Mouse (Mus musculus) testis, adult 2 months (tissue): ENCODE results near the gene 1700028J19Rik.

Experiments used
- CTCF ChIP-seq: fragments of 200-500 bp; IDR thresholded peaks from 2 replicates; pipeline ENCODE4 v1.5.1; 2012; ENCODE audit warnings: low read depth, mild to moderate bottlenecking, inconsistent platforms, low read length, moderate library complexity; ENCODE audit not compliant: control insufficient read depth, insufficient read depth, insufficient replicate concordance
- POLR2A ChIP-seq: fragments of 200-500 bp; IDR thresholded peaks from 2 replicates; pipeline ENCODE4 v1.6.1; 2012; ENCODE audit warnings: low read depth, mild to moderate bottlenecking, inconsistent platforms, low read length, moderate library complexity; ENCODE audit not compliant: control insufficient read depth

- TF ChIP-seq CTCF (no peak), POLR2A (no peak)
These were observed 5.8 kb downstream of the 1700028J19Rik start for GRCm38 (mm10) chr7:44240712-44241111.
